Mouse (Mus musculus) embryonic facial prominence, embryonic 13.5 days (tissue): ENCODE data around the gene Trex1. TPM values are rescaled to one million over a fixed set of nuclear protein-coding genes. Genes with fewer than 3 reads are reported as not detected.

Experiments
- ATAC-seq: fragments of 200-750 bp; cut with Nextera tagmentation; 2 replicates; pipeline ENCODE4 v1.8.0; 2017; ENCODE audit warnings: low read depth; ENCODE audit not compliant: insufficient number of reproducible peaks, insufficient read depth, low FRiP score, low TSS enrichment
- H3K27ac ChIP-seq: fragments of 300-500 bp; sonication (generic); 2 replicates; pipeline ENCODE4 v1.5.1; 2015; ENCODE audit warnings: moderate library complexity, mild to moderate bottlenecking, inconsistent platforms
- H3K27me3 ChIP-seq: fragments of 300-500 bp; sonication (generic); 2 replicates; pipeline ENCODE4 v1.6.1; 2015; ENCODE audit warnings: mild to moderate bottlenecking, inconsistent platforms
- H3K36me3 ChIP-seq: fragments of 300-500 bp; sonication (generic); 2 replicates; pipeline ENCODE4 v1.6.1; 2015; ENCODE audit warnings: mild to moderate bottlenecking, inconsistent platforms
- H3K4me1 ChIP-seq: fragments of 300-500 bp; sonication (generic); 2 replicates; pipeline ENCODE4 v1.6.1; 2015; ENCODE audit warnings: inconsistent platforms
- H3K4me2 ChIP-seq: fragments of 300-500 bp; sonication (generic); 2 replicates; pipeline ENCODE4 v1.6.1; 2015; ENCODE audit warnings: moderate library complexity, mild to moderate bottlenecking, inconsistent platforms
- H3K4me3 ChIP-seq: fragments of 300-500 bp; sonication (generic); 2 replicates; pipeline ENCODE4 v1.5.1; 2015; ENCODE audit warnings: mild to moderate bottlenecking, inconsistent platforms
- H3K9ac ChIP-seq: fragments of 300-500 bp; sonication (generic); 2 replicates; pipeline ENCODE4 v1.6.1; 2015; ENCODE audit warnings: mild to moderate bottlenecking, inconsistent platforms
- H3K9me3 ChIP-seq: fragments of 300-500 bp; sonication (generic); 2 replicates; pipeline ENCODE4 v1.6.1; 2016; ENCODE audit warnings: inconsistent platforms
- WGBS: fragments of 180-500 bp; shearing (Covaris S2); methylation state at CpG from one replicate; pipeline ENCODE4 v1.1.7; 2015; ENCODE audit warnings: mixed read lengths; 5-methylcytosine and 5-hydroxymethylcytosine counted together
- polyA plus RNA-seq: library from polyadenylated mRNA; unstranded; fragments of >200 nt; fragmentation: Nextera tagmentation; extraction: Ambion mirVana; gene quantifications from 2 replicates; pipeline ENCODE4 v1.2.1, GENCODE M21; 2015

Gene Trex1
- polyA plus RNA-seq, 1 experiment from 2014 or later = 13.3 TPM

- Histone ChIP-seq H3K9me3 (no peaks in the 10 kb centered on the region), H3K36me3 (peaks cover 41% of the 10 kb centered on the region), H3K27me3 (no peaks in the 10 kb centered on the region), H3K4me1 (no peaks in the 10 kb centered on the region), H3K27ac (no peak overlapping the region), H3K9ac (no peak overlapping the region), H3K4me2 (no peak overlapping the region), H3K4me3 (no peak overlapping the region)
- no peak for ATAC-seq
- 95% methylated on average over 7 of the region's 7 CpGs for WGBS
These were observed 28.5 kb downstream of the Trex1 start for GRCm38 (mm10) chr9:109031001-109031400.

DNA sequence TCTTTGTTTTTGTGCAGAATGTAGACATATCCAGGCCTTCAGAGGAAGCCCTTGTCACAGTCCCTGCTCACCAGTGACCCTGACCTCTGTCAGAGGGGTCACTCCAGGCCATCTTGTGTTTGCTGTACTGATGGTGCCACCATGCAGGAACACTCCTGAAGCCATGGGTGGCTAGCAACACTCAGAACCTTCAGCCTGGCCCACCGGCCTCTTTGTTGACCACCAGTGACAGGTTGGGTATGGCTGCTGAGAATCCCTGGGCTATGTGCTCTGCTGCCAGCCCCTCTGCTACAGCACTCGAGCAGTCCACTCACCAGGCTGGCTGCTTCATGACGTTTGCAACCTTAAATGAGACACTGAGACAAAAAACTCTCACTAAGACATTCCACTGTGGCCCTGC lies 29.2 kb downstream of the Trex1 start:
- Histone ChIP-seq H3K4me3 (no peak overlapping the region), H3K27me3 (no peaks in the 10 kb centered on the region), H3K36me3 (peaks cover 48% of the 10 kb centered on the region), H3K4me2 (no peak overlapping the region), H3K9ac (no peak overlapping the region), H3K4me1 (no peaks in the 10 kb centered on the region), H3K9me3 (no peaks in the 10 kb centered on the region), H3K27ac (no peak overlapping the region)
- no peak for ATAC-seq
- WGBS = 75% methylated on average over 3 of the region's 3 CpGs

DNA sequence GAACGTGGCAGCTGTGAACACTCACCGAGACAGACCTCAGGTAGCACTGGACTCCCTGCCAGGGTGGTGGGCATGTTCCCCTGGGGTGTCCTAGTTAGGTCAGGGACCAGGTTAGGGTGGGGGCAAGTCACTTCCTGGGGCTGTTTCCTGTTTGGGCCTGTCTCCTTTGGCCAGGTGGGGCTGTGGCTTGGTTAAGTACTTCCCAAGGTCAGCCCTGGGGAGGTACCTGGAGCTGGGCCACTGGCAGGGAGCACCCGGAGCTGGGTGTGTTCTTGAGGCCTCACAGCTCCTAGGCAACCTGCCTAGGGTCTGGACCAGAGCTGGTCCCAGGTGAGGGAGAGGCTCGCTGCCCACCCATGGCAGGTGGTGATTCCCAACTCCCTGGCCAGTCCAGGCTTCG lies 30.6 kb downstream of the Trex1 start:
- Histone ChIP-seq H3K36me3 (peaks cover 54% of the 10 kb centered on the region), H3K9me3 (no peaks in the 10 kb centered on the region), H3K4me3 (no peak overlapping the region), H3K27ac (no peak overlapping the region), H3K27me3 (no peaks in the 10 kb centered on the region), H3K4me2 (no peak overlapping the region), H3K9ac (no peak overlapping the region), H3K4me1 (no peaks in the 10 kb centered on the region)
- ATAC-seq = no peak
- WGBS = 73% methylated on average over 5 of the region's 5 CpGs

DNA sequence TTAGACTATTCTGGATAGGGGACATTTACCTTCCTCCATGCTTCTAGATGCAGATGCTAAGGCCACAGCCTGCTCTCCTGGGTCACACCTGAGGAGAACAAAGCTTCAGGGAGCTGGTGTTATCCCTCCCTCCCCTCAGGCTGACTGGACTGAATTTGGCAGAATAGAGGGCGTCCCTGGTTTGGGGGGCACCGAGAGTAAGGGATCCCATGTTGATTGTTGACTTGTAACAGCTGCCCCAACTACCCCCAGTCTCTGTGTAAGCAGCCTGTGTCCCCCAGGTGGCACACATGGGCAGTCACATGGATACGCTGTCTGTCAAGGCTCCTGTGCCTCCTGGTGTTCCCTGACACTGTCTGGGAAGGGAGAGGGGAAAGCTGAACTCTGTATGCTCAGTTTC lies 31.1 kb downstream of the Trex1 start:
- ATAC-seq = no peak
- Histone ChIP-seq H3K9me3 (no peaks in the 10 kb centered on the region), H3K27me3 (no peaks in the 10 kb centered on the region), H3K9ac (no peak overlapping the region), H3K4me1 (no peaks in the 10 kb centered on the region), H3K4me2 (no peak overlapping the region), H3K27ac (no peak overlapping the region), H3K4me3 (no peak overlapping the region), H3K36me3 (peaks cover 56% of the 10 kb centered on the region)
- WGBS = 83% methylated on average over 3 of the region's 3 CpGs

- peaks cover 59% of the 10 kb centered on the region for H3K36me3 ChIP-seq
- H3K27ac ChIP-seq = no peak overlapping the region
- no peaks in the 10 kb centered on the region for H3K27me3 ChIP-seq
- no peak overlapping the region for H3K4me3 ChIP-seq
- WGBS = 82% methylated on average over 8 of the region's 8 CpGs
- H3K9me3 ChIP-seq = no peaks in the 10 kb centered on the region
- H3K4me1 ChIP-seq = no peaks in the 10 kb centered on the region
- no peak overlapping the region for H3K4me2 ChIP-seq
- no peak overlapping the region for H3K9ac ChIP-seq
- no peak for ATAC-seq
These were observed 32.0 kb downstream of the Trex1 start for GRCm38 (mm10) chr9:109027521-109027920.

GRCm38 (mm10) chr9:109022866-109023685 lies 36.5 kb downstream of the Trex1 start:
- no peak overlapping the region for H3K4me2 ChIP-seq
- no peak overlapping the region for H3K27ac ChIP-seq
- no peaks in the 10 kb centered on the region for H3K27me3 ChIP-seq
- no peak for ATAC-seq
- no peaks in the 10 kb centered on the region for H3K9me3 ChIP-seq
- WGBS = 87% methylated on average over 17 of the region's 17 CpGs
- H3K36me3 ChIP-seq = peaks cover 33% of the 10 kb centered on the region
- H3K4me3 ChIP-seq = no peak overlapping the region
- no peaks in the 10 kb centered on the region for H3K4me1 ChIP-seq
- H3K9ac ChIP-seq = no peak overlapping the region

DNA sequence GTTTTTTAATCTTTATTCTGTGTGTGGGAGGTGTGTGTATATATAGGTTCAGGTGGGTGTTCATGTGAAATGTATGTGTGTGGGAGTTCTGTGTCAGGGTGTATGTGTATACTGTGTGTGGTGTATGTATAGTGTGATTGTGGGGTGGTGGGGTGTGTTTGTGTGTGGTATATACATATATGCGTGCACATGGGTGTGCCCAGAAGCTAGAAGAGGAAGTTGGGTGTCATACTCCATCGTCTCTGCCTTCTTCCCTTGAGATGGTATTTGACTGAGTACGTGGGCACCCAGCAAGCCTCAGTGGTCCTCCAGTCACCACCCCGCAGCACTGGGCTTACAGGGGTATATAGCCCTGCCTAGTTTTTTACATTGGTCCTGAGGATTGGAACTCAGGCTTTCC lies 38.1 kb downstream of the Trex1 start:
- Histone ChIP-seq H3K9ac (no peak overlapping the region), H3K27ac (no peak overlapping the region), H3K27me3 (no peaks in the 10 kb centered on the region), H3K4me2 (no peak overlapping the region), H3K4me3 (no peak overlapping the region), H3K4me1 (no peaks in the 10 kb centered on the region), H3K9me3 (no peaks in the 10 kb centered on the region), H3K36me3 (peaks cover 29% of the 10 kb centered on the region)
- no peak for ATAC-seq
- 83% methylated on average over 4 of the region's 4 CpGs for WGBS

- no peaks in the 10 kb centered on the region for H3K4me1 ChIP-seq
- no peak overlapping the region for H3K27ac ChIP-seq
- no peak for ATAC-seq
- no peaks in the 10 kb centered on the region for H3K9me3 ChIP-seq
- no peak overlapping the region for H3K9ac ChIP-seq
- peaks cover 11% of the 10 kb centered on the region for H3K36me3 ChIP-seq
- no peak overlapping the region for H3K4me2 ChIP-seq
- no peak overlapping the region for H3K4me3 ChIP-seq
- no peaks in the 10 kb centered on the region for H3K27me3 ChIP-seq
- WGBS = 72% methylated on average over 11 of the region's 11 CpGs
These were observed 42.4 kb downstream of the Trex1 start for GRCm38 (mm10) chr9:109016973-109017604.

GRCm38 (mm10) chr9:109015397-109015796 lies 44.1 kb downstream of the Trex1 start:
- WGBS = 73% methylated on average over 8 of the region's 8 CpGs
- no peak for ATAC-seq
- Histone ChIP-seq H3K4me1 (no peaks in the 10 kb centered on the region), H3K27me3 (no peaks in the 10 kb centered on the region), H3K36me3 (peaks cover 28% of the 10 kb centered on the region), H3K4me3 (no peak overlapping the region), H3K9me3 (no peaks in the 10 kb centered on the region), H3K9ac (no peak overlapping the region), H3K4me2 (no peak overlapping the region), H3K27ac (no peak overlapping the region)

DNA sequence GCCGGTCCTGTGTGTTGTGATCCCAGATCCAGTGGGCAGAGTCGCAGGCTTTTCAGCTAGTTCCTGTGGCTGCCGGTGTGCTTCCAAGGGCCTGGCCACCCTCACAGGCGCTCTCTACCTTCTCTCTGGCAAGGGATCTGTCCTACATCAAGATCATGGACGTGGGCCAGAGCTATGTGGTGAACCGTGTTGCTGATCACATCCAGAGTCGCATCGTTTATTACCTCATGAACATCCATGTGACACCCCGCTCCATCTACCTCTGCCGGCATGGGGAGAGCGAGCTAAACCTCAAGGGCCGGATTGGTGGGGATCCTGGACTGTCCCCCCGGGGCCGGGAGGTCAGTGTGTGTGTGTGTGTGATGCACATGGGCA lies 49.2 kb downstream of the Trex1 start:
- H3K36me3 ChIP-seq = peaks cover 41% of the 10 kb centered on the region
- no peaks in the 10 kb centered on the region for H3K27me3 ChIP-seq
- no peak overlapping the region for H3K4me3 ChIP-seq
- H3K9ac ChIP-seq = no peak overlapping the region
- no peaks in the 10 kb centered on the region for H3K9me3 ChIP-seq
- no peak for ATAC-seq
- H3K27ac ChIP-seq = no peak overlapping the region
- no peak overlapping the region for H3K4me2 ChIP-seq
- 84% methylated on average over 14 of the region's 14 CpGs for WGBS
- no peaks in the 10 kb centered on the region for H3K4me1 ChIP-seq

DNA sequence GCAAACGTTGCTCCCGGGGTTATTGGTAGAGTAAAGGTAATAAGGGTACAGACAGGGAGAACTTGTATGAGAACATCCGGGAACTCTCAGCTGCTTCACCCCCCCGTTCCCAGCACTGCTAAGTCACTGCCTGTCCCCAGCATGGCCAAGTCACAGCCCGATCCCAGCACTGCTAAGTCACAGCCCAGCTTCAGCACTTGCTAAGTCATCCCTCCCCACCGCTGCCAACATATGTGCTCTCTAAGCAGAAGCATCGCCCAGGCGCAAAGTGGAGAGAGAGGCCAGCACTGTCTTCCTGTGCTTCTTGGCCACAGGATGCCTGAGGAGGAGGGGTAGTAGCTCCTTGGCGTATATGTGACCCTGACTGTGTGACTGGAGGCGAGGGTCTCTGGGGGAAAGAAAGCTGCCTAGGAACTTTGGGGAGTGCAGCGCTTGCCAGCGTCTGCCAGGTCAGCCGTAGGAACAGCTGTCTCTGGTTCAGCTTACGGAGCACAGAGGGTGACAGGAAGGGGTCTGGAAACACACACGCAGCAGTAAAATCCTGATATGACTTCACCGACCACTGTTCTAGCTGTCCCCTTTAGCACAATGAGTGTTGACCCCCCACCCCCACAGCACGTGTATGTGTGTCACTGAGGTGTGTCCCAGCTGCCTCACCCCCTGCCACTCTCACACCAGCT lies 49.8 kb downstream of the Trex1 start:
- WGBS = 42% methylated on average over 17 of the region's 17 CpGs
- H3K9ac ChIP-seq = no peak overlapping the region

More for the DNA sequence above, 49.8 kb downstream of the Trex1 start:
- ATAC-seq = no peak
- Histone ChIP-seq H3K4me1 (no peaks in the 10 kb centered on the region), H3K27me3 (no peaks in the 10 kb centered on the region), H3K9me3 (no peaks in the 10 kb centered on the region), H3K4me2 (no peak overlapping the region), H3K27ac (no peak overlapping the region), H3K4me3 (no peak overlapping the region), H3K36me3 (peaks cover 41% of the 10 kb centered on the region)
